Mouse (Mus musculus): ENCODE results near the gene Zbtb9.

Gene Zbtb9

GRCm38 (mm10) chr17:27040304-27041045 is 67.5 kb downstream of the Zbtb9 start:
- DNase-seq (ENCODE audit: low read depth, low spot score), result peak; percentile 88

GRCm38 (mm10) chr17:27041046-27041786 is 68.2 kb downstream of the Zbtb9 start:
- peak; percentile 96 for DNase-seq (ENCODE audit: low read depth, low spot score)

GRCm38 (mm10) chr17:27041787-27042055 is 68.8 kb downstream of the Zbtb9 start:
- DNase-seq (ENCODE audit: low read depth, low spot score), result no peak

- peak; percentile 76 for DNase-seq (ENCODE audit: low read depth, low spot score)
Measured at GRCm38 (mm10) chr17:27042840-27043239, 69.9 kb downstream of the Zbtb9 start.

- DNase-seq (ENCODE audit: low read depth, low spot score), result peak; percentile 51
Measured at GRCm38 (mm10) chr17:27045164-27045563, 72.2 kb downstream of the Zbtb9 start.

- DNase-seq (ENCODE audit: low read depth, low spot score), result peak; percentile 90
Measured at GRCm38 (mm10) chr17:27047762-27048444, 74.9 kb downstream of the Zbtb9 start.

- DNase-seq (ENCODE audit: low read depth, low spot score), result peak; percentile 54
Measured at GRCm38 (mm10) chr17:27048445-27049239, 75.7 kb downstream of the Zbtb9 start.

GRCm38 (mm10) chr17:27050853-27051252 is 77.9 kb downstream of the Zbtb9 start:
- no peak for DNase-seq (ENCODE audit: low read depth, low spot score)

GRCm38 (mm10) chr17:27051514-27051913 is 78.5 kb downstream of the Zbtb9 start:
- DNase-seq (ENCODE audit: low read depth, low spot score), result peak; percentile 87

GRCm38 (mm10) chr17:27056170-27056569 is 83.2 kb downstream of the Zbtb9 start:
- peak; percentile 92 for DNase-seq (ENCODE audit: low read depth, low spot score)

- peak; percentile 94 for DNase-seq (ENCODE audit: low read depth, low spot score)
Measured at GRCm38 (mm10) chr17:27056812-27057516, 84.0 kb downstream of the Zbtb9 start, which contains the start of gene Itpr3. Gene Itpr3 (plus strand): TSS chr17:27057304.

- no peak for DNase-seq (ENCODE audit: low read depth, low spot score)
Measured at GRCm38 (mm10) chr17:27057517-27058055, 84.6 kb downstream of the Zbtb9 start.
